Mouse (Mus musculus): ENCODE measurements around the gene Cntln.

The Cntln gene

GRCm38 (mm10) chr4:85054616-85055015, 170.5 kb downstream of the Cntln start:
- in situ Hi-C loops (cut with MseI, MboI), result no loop called here

GRCm38 (mm10) chr4:85059598-85059997, 175.5 kb downstream of the Cntln start:
- in situ Hi-C loops (cut with MseI, MboI), result no loop called here

GRCm38 (mm10) chr4:85061676-85062075, 177.6 kb downstream of the Cntln start:
- in situ Hi-C loops (cut with MseI, MboI), result no loop called here

GRCm38 (mm10) chr4:85096033-85096432, 211.9 kb downstream of the Cntln start:
- in situ Hi-C loops (cut with MseI, MboI), result loop anchor here (10.0 kb wide), 1 partner anchor 221 kb away; no protein-coding TSS in a partner anchor

- in situ Hi-C loops (cut with MseI, MboI), result loop anchor here (10.0 kb wide), 1 partner anchor 222 kb away; no protein-coding TSS in a partner anchor
Measured at GRCm38 (mm10) chr4:85096682-85097081, 212.6 kb downstream of the Cntln start.

GRCm38 (mm10) chr4:85102168-85102567, 218.1 kb downstream of the Cntln start:
- in situ Hi-C loops (cut with MseI, MboI), result no loop called here

- in situ Hi-C loops (cut with MseI, MboI), result no loop called here
Measured at GRCm38 (mm10) chr4:85106416-85106815, 222.3 kb downstream of the Cntln start.

GRCm38 (mm10) chr4:85106961-85107360, 222.9 kb downstream of the Cntln start:
- in situ Hi-C loops (cut with MseI, MboI), result no loop called here

- in situ Hi-C loops (cut with MseI, MboI), result no loop called here
Measured at GRCm38 (mm10) chr4:85120271-85120670, 236.2 kb downstream of the Cntln start.

- in situ Hi-C loops (cut with MseI, MboI), result loop anchor here in 1 of 2 experiments (10.0 kb wide), 1 partner anchor 655 kb away; no protein-coding TSS in a partner anchor
Measured at GRCm38 (mm10) chr4:85149726-85150125, 265.6 kb downstream of the Cntln start.

- in situ Hi-C loops (cut with MseI, MboI), result loop anchor here in 1 of 2 experiments (10.0 kb wide), 1 partner anchor 653 kb away; no protein-coding TSS in a partner anchor
Measured at GRCm38 (mm10) chr4:85151881-85152280, 267.8 kb downstream of the Cntln start.

GRCm38 (mm10) chr4:85154361-85154760, 270.3 kb downstream of the Cntln start:
- in situ Hi-C loops (cut with MseI, MboI), result loop anchor here in 1 of 2 experiments (10.0 kb wide), 1 partner anchor 650 kb away; no protein-coding TSS in a partner anchor

GRCm38 (mm10) chr4:85161156-85161555, 277.0 kb downstream of the Cntln start:
- in situ Hi-C loops (cut with MseI, MboI), result loop anchor here (5.0 to 10.0 kb wide), 3 partner anchors 226 to 644 kb away; no protein-coding TSS in a partner anchor

- in situ Hi-C loops (cut with MseI, MboI), result loop anchor here (5.0 to 10.0 kb wide), 3 partner anchors 225 to 642 kb away; no protein-coding TSS in a partner anchor
Measured at GRCm38 (mm10) chr4:85162468-85163312, 278.6 kb downstream of the Cntln start.

- in situ Hi-C loops (cut with MseI, MboI), result loop anchor here (5.0 to 10.0 kb wide), 3 partner anchors 224 to 642 kb away; no protein-coding TSS in a partner anchor
Measured at GRCm38 (mm10) chr4:85163313-85163615, 279.2 kb downstream of the Cntln start.

- in situ Hi-C loops (cut with MseI, MboI), result loop anchor here in 1 of 2 experiments (10.0 kb wide), 1 partner anchor 637 kb away; no protein-coding TSS in a partner anchor
Measured at GRCm38 (mm10) chr4:85168001-85168400, 283.9 kb downstream of the Cntln start.

- in situ Hi-C loops (cut with MseI, MboI), result no loop called here
Measured at GRCm38 (mm10) chr4:85175466-85175865, 291.4 kb downstream of the Cntln start.

- in situ Hi-C loops (cut with MseI, MboI), result no loop called here
Measured at GRCm38 (mm10) chr4:85178394-85179051, 294.4 kb downstream of the Cntln start.
